Mouse (Mus musculus): ENCODE results near the gene Vwa2.

DNA sequence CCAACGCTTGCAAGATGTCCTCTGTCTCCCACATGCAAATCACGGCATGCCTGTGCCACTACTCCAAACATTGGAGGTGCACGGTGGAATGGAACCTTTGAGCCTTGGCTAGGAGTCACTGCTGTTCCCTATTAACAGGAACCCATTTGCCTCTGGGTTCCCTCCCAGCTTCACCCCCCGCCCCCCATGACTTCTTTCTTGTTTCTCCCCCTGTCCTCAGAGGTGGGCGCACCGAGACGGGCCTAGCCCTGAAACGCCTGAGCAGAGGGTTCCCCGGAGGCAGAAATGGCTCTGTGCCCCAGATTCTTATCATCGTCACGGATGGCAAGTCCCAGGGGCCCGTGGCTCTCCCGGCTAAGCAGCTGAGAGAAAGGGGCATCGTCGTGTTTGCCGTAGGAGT lies 23.6 kb downstream of the Vwa2 start:
- TF ChIP-seq CTCF (IDR thresholded peaks at IDR 0.05; ENCODE audit: low read depth) (no peak), EP300 (optimal IDR thresholded peaks at IDR 0.05) (no peak)
